Mouse (Mus musculus): Measurements from ENCODE around the gene Inpp5e. TPM values are rescaled to one million over a fixed set of nuclear protein-coding genes. Genes with fewer than 3 reads are reported as not detected.
A peak's percentile ranks its signal among the peaks of the same experiment; 100 is the strongest.

Gene Inpp5e
- polyA plus RNA-seq, 2 experiments: 4.1 to 6.9 TPM

DNA sequence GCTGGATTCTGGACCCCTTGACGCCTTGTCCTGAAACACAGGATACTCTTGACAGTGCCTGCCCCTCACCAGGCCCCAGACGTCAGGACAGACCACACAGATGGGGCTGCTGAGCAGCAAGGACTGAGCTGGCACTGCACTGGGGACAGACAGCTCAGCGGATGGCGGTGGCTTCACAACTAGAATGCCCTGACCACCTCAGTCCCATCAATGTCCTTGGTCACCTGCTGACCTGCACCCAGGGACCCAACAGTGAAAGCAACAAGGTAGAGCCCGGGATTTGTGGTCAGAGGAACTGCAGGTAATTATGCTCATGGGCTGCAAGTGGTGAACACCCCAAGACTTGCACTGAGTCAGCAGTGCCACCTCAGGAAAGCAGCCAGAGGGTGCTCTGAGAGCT is 46.0 kb downstream of the Inpp5e start:
- TF ChIP-seq CTCF (IDR thresholded peaks at IDR 0.05; ENCODE audit: low read depth): no peak
- TF ChIP-seq EP300 (IDR thresholded peaks at IDR 0.05; ENCODE audit: low read depth): no peak
- H3K27ac ChIP-seq: no peak overlapping the region
- H3K27me3 ChIP-seq (ENCODE audit: control insufficient read depth, insufficient read depth, low read length): no peaks in the 10 kb centered on the region
- peaks cover 3% of the 10 kb centered on the region for H3K36me3 ChIP-seq (replicated peaks; ENCODE audit: control insufficient read depth, insufficient read depth, low read depth)
- no peaks in the 10 kb centered on the region for H3K9me3 ChIP-seq (ENCODE audit: control insufficient read depth, low read length)
- no peak overlapping the region for H3K4me3 ChIP-seq (ENCODE audit: insufficient read depth in 1 of 2, low read depth in 2 of 2, low read length in 2 of 2)
- no peak overlapping the region for H3K4me2 ChIP-seq (ENCODE audit: low read depth)
- WGBS (ENCODE audit: insufficient replicate concordance): 69% methylated on average over 5 of the region's 5 CpGs
- DNase-seq (ENCODE audit: low read depth in 3 of 3, low spot score in 3 of 3) (no peak), ATAC-seq (ENCODE audit: insufficient read depth) (no peak)
- H3K9ac ChIP-seq (replicated peaks): no peak overlapping the region
- H3K4me1 ChIP-seq (replicated peaks; ENCODE audit: control insufficient read depth in 2 of 2, insufficient read depth in 2 of 2, low read length in 1 of 2): no peaks in the 10 kb centered on the region

DNA sequence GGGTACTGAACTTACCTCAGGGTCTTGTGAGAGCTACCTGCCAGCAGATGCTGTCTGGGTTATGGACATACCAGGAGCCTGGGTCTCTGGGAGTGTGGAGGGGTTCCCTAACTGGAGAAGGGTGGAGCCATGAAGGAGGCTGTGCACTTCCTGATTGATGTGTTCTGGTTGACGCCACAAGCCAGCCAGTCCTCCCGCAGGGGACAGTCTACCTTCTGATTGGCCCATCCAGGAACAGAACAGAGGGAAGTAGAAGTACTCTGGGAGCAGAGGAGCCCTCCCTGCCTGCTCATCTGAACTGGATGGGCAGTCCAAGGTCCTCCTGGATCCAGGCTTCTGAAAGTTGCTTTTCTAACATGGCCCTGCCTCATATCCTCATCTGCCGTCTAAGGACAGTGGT is 48.2 kb downstream of the Inpp5e start, which contains the start of gene Card9:
Card9 (minus strand) TSS at position 147 of the 400 bp plus-strand sequence.
- ATAC-seq (ENCODE audit: insufficient read depth) (no peak), DNase-seq (ENCODE audit: low read depth in 3 of 3, low spot score in 3 of 3) (no peak)
- no peak within 1 kb of the TSS for H3K27ac ChIP-seq
- no peaks in the 10 kb centered on the region for H3K27me3 ChIP-seq (ENCODE audit: control insufficient read depth, insufficient read depth, low read length)
- no peaks in the 10 kb centered on the region for H3K9me3 ChIP-seq (ENCODE audit: control insufficient read depth, low read length)
- peak within 1 kb of the TSS in 1 of 2 experiments; percentile 17; a peak in 2 of 4 replicates for H3K4me3 ChIP-seq (ENCODE audit: insufficient read depth in 1 of 2, low read depth in 2 of 2, low read length in 2 of 2)
- no peaks in the 10 kb centered on the region; the same call in 1 of the 2 replicates for H3K36me3 ChIP-seq (replicated peaks; ENCODE audit: control insufficient read depth, insufficient read depth, low read depth)
- TF ChIP-seq CTCF (IDR thresholded peaks at IDR 0.05; ENCODE audit: low read depth) (no peak), EP300 (IDR thresholded peaks at IDR 0.05; ENCODE audit: low read depth) (no peak)
- peak within 1 kb of the TSS; percentile 11; the same call in 1 of the 2 replicates for H3K4me2 ChIP-seq (ENCODE audit: low read depth)
- 20% methylated on average over 3 of the region's 3 CpGs for WGBS (ENCODE audit: insufficient replicate concordance)
- H3K4me1 ChIP-seq (replicated peaks; ENCODE audit: control insufficient read depth in 2 of 2, insufficient read depth in 2 of 2, low read length in 1 of 2): no peaks in the 10 kb centered on the region
- H3K9ac ChIP-seq (replicated peaks): no peak within 1 kb of the TSS

DNA sequence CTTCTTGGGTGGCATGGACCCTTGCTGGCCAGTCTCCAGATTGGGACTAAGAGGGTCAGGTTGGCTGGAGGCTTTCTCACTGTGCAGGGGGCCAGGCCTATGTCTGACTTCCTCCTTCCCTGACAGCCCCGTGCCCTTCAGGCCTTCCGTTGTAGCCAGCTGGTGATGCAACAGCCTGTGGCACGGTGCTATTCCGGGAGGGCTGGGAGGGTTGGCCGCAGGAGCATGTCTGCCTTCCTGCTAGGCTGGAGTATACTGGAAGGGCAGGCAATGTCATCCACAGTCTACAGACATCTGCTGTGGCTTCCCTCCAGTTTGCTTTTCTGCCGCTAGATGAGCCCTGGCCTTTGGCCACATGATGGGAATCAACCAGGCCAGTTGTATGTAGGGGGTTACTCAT is 49.0 kb downstream of the Inpp5e start:
- peak overlapping the region; percentile 1; the same call in 1 of the 2 replicates for H3K4me2 ChIP-seq (ENCODE audit: low read depth)
- no peaks in the 10 kb centered on the region for H3K4me1 ChIP-seq (replicated peaks; ENCODE audit: control insufficient read depth in 2 of 2, insufficient read depth in 2 of 2, low read length in 1 of 2)
- H3K9me3 ChIP-seq (ENCODE audit: control insufficient read depth, low read length): no peaks in the 10 kb centered on the region
- TF ChIP-seq CTCF (IDR thresholded peaks at IDR 0.05; ENCODE audit: low read depth): no peak
- WGBS (ENCODE audit: insufficient replicate concordance): 32% methylated on average over 6 of the region's 6 CpGs
- ATAC-seq (ENCODE audit: insufficient read depth): no peak
- H3K27ac ChIP-seq: no peak overlapping the region
- no peaks in the 10 kb centered on the region for H3K27me3 ChIP-seq (ENCODE audit: control insufficient read depth, insufficient read depth, low read length)
- peak overlapping the region in 1 of 2 experiments; percentile 17; a peak in 2 of 4 replicates for H3K4me3 ChIP-seq (ENCODE audit: insufficient read depth in 1 of 2, low read depth in 2 of 2, low read length in 2 of 2)
- no peaks in the 10 kb centered on the region; the same call in 1 of the 2 replicates for H3K36me3 ChIP-seq (replicated peaks; ENCODE audit: control insufficient read depth, insufficient read depth, low read depth)
- H3K9ac ChIP-seq (replicated peaks): no peak overlapping the region
- DNase-seq (ENCODE audit: low read depth in 3 of 3, low spot score in 3 of 3): no peak

DNA sequence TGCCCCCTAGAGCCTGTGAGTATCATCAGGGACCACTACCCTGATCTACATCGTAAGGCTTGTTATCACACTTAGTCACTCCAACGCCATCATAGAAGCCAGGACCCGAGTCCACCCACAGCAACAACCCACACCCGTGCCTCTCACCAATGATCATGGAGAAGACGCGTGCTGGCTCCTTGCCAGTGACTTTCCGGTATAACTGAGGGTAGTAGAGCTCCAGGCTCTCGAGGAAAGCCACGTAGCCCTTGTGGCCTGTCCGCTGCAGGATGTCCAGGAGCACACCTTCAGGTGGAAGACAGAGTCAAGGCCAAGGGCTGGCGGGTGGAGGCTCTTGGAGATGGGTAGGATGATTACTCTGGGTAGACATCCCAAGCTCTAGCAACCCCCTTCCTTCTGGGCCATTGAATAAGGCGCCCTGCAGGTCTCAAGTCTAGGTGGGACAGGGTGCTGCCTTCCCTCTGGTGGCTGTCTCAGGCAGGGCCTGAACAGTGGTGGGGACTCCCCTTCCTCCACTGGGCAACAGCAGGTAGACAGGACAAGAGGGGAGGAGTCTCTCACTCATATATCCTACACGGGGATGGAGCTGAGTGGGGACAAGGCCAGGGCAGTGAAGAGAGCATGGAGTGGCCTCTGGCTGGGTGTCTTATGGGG is 50.2 kb downstream of the Inpp5e start:
- H3K27me3 ChIP-seq (ENCODE audit: control insufficient read depth, insufficient read depth, low read length): no peaks in the 10 kb centered on the region
- no peak overlapping the region for H3K9ac ChIP-seq (replicated peaks)
- no peaks in the 10 kb centered on the region for H3K9me3 ChIP-seq (ENCODE audit: control insufficient read depth, low read length)
- H3K4me2 ChIP-seq (ENCODE audit: low read depth): no peak overlapping the region
- peak; percentile 8; the same call in 1 of the 2 replicates for ATAC-seq (ENCODE audit: insufficient read depth)
- TF ChIP-seq EP300 (IDR thresholded peaks at IDR 0.05; ENCODE audit: low read depth) (no peak), CTCF (IDR thresholded peaks at IDR 0.05; ENCODE audit: low read depth) (no peak)
- no peaks in the 10 kb centered on the region for H3K36me3 ChIP-seq (replicated peaks; ENCODE audit: control insufficient read depth, insufficient read depth, low read depth)
- H3K4me3 ChIP-seq (ENCODE audit: insufficient read depth in 1 of 2, low read depth in 2 of 2, low read length in 2 of 2): no peak overlapping the region
- no peak overlapping the region for H3K27ac ChIP-seq
- WGBS (ENCODE audit: insufficient replicate concordance): 65% methylated on average over 13 of the region's 13 CpGs
- no peak for DNase-seq (ENCODE audit: low read depth in 3 of 3, low spot score in 3 of 3)
- H3K4me1 ChIP-seq (replicated peaks; ENCODE audit: control insufficient read depth in 2 of 2, insufficient read depth in 2 of 2, low read length in 1 of 2): no peaks in the 10 kb centered on the region

DNA sequence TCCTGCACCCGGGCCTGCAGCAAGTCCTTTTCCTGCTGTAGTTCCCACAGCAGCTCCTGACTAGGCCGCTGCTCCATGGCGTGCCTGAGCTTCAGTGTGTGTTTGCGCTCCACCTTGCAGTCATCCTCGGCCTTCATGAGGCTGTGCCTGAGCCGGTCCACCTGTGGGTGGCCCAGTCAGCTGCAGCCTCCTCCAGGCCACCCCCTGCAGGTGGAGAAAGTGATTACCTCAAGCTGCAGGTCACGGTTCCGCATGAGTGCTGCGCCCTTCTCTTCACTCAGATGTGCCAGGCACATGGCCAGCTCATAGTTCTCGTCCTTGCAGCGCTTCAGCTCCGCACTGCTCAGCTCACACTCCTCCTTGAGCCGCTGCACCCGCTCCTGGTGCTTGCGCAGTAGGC is 51.5 kb downstream of the Inpp5e start:
- TF ChIP-seq CTCF (IDR thresholded peaks at IDR 0.05; ENCODE audit: low read depth) (peak; percentile 44), EP300 (IDR thresholded peaks at IDR 0.05; ENCODE audit: low read depth) (no peak)
- Histone ChIP-seq H3K27me3 (ENCODE audit: control insufficient read depth, insufficient read depth, low read length) (no peaks in the 10 kb centered on the region), H3K27ac (no peak overlapping the region), H3K9ac (replicated peaks) (no peak overlapping the region), H3K4me1 (replicated peaks; ENCODE audit: control insufficient read depth in 2 of 2, insufficient read depth in 2 of 2, low read length in 1 of 2) (peaks cover 3 to 4% of the 10 kb centered on the region in 2 experiments; a peak in 3 of 4 replicates), H3K4me3 (ENCODE audit: insufficient read depth in 1 of 2, low read depth in 2 of 2, low read length in 2 of 2) (no peak overlapping the region), H3K36me3 (replicated peaks; ENCODE audit: control insufficient read depth, insufficient read depth, low read depth) (no peaks in the 10 kb centered on the region), H3K4me2 (ENCODE audit: low read depth) (no peak overlapping the region), H3K9me3 (ENCODE audit: control insufficient read depth, low read length) (no peaks in the 10 kb centered on the region)
- WGBS (ENCODE audit: insufficient replicate concordance): 72% methylated on average over 15 of the region's 15 CpGs
- DNase-seq (ENCODE audit: low read depth in 3 of 3, low spot score in 3 of 3) (no peak), ATAC-seq (ENCODE audit: insufficient read depth) (no peak)

Measured in liver, embryonic 14.5 days (tissue).